Mouse (Mus musculus): Measurements from ENCODE around the gene Efna5. TPM values are rescaled to one million over a fixed set of nuclear protein-coding genes. Genes with fewer than 3 reads are reported as not detected.

Gene Efna5
- polyA plus RNA-seq, 1 experiment from 2014 or later, result 2.6 TPM

- Histone ChIP-seq H3K9ac (no peak overlapping the region), H3K4me1 (replicated peaks) (0 out of 2 replicates have a peak, but pooled peaks cover 5% of the 10 kb centered on the region), H3K27ac (no peak overlapping the region), H3K36me3 (no peaks in the 10 kb centered on the region), H3K27me3 (no peaks in the 10 kb centered on the region), H3K9me3 (replicated peaks) (no peaks in the 10 kb centered on the region), H3K4me2 (no peak overlapping the region), H3K4me3 (replicated peaks) (no peak overlapping the region)
- 36% methylated on average over 5 of the region's 5 CpGs for WGBS (ENCODE audit: insufficient replicate concordance)
- no peak for ATAC-seq (ENCODE audit: low read depth)
- no peak for DNase-seq
These were observed 139.4 kb downstream of the Efna5 start for GRCm38 (mm10) chr17:62741702-62742101.

- no peaks in the 10 kb centered on the region for H3K9me3 ChIP-seq (replicated peaks)
These were observed 140.1 kb downstream of the Efna5 start for GRCm38 (mm10) chr17:62741020-62741419.

GRCm38 (mm10) chr17:62739993-62740392, 141.1 kb downstream of the Efna5 start:
- WGBS (ENCODE audit: insufficient replicate concordance), result 61% methylated on average over 6 of the region's 6 CpGs
- Histone ChIP-seq H3K9ac (no peak overlapping the region), H3K4me1 (replicated peaks) (0 out of 2 replicates have a peak, but pooled peaks cover 5% of the 10 kb centered on the region), H3K27me3 (no peaks in the 10 kb centered on the region), H3K4me2 (no peak overlapping the region), H3K27ac (no peak overlapping the region), H3K36me3 (no peaks in the 10 kb centered on the region), H3K9me3 (replicated peaks) (no peaks in the 10 kb centered on the region), H3K4me3 (replicated peaks) (no peak overlapping the region)
- DNase-seq, result no peak
- no peak for ATAC-seq (ENCODE audit: low read depth)

More at GRCm38 (mm10) chr17:62741020-62741419, 140.1 kb downstream of the Efna5 start:
- DNase-seq, result no peak
- no peak for ATAC-seq (ENCODE audit: low read depth)
- 60% methylated on average over 6 of the region's 6 CpGs for WGBS (ENCODE audit: insufficient replicate concordance)
- H3K36me3 ChIP-seq, result no peaks in the 10 kb centered on the region
- H3K4me3 ChIP-seq (replicated peaks), result no peak overlapping the region
- H3K27me3 ChIP-seq, result no peaks in the 10 kb centered on the region
- H3K27ac ChIP-seq, result no peak overlapping the region
- H3K9ac ChIP-seq, result no peak overlapping the region
- no peak overlapping the region for H3K4me2 ChIP-seq
- H3K4me1 ChIP-seq (replicated peaks), result 0 out of 2 replicates have a peak, but pooled peaks cover 5% of the 10 kb centered on the region

- Histone ChIP-seq H3K27me3 (no peaks in the 10 kb centered on the region), H3K27ac (no peak overlapping the region), H3K9ac (no peak overlapping the region), H3K9me3 (replicated peaks) (no peaks in the 10 kb centered on the region), H3K4me3 (replicated peaks) (no peak overlapping the region), H3K4me2 (no peak overlapping the region), H3K36me3 (no peaks in the 10 kb centered on the region), H3K4me1 (replicated peaks) (no peaks in the 10 kb centered on the region)
- 77% methylated on average over 6 of the region's 6 CpGs for WGBS (ENCODE audit: insufficient replicate concordance)
- ATAC-seq (ENCODE audit: low read depth) (no peak), DNase-seq (no peak)
These were observed 143.7 kb downstream of the Efna5 start for GRCm38 (mm10) chr17:62737404-62737803.

GRCm38 (mm10) chr17:62735943-62736342, 145.2 kb downstream of the Efna5 start:
- Histone ChIP-seq H3K4me3 (replicated peaks) (no peak overlapping the region), H3K4me2 (no peak overlapping the region), H3K4me1 (replicated peaks) (no peaks in the 10 kb centered on the region), H3K9ac (no peak overlapping the region), H3K36me3 (no peaks in the 10 kb centered on the region), H3K27me3 (no peaks in the 10 kb centered on the region), H3K27ac (no peak overlapping the region), H3K9me3 (replicated peaks) (no peaks in the 10 kb centered on the region)
- DNase-seq (no peak), ATAC-seq (ENCODE audit: low read depth) (no peak)
- 48% methylated on average over 11 of the region's 11 CpGs for WGBS (ENCODE audit: insufficient replicate concordance)

- H3K36me3 ChIP-seq, result no peaks in the 10 kb centered on the region
- no peaks in the 10 kb centered on the region for H3K9me3 ChIP-seq (replicated peaks)
- no peaks in the 10 kb centered on the region for H3K4me1 ChIP-seq (replicated peaks)
- no peak overlapping the region for H3K4me3 ChIP-seq (replicated peaks)
- DNase-seq (no peak), ATAC-seq (ENCODE audit: low read depth) (no peak)
- H3K9ac ChIP-seq, result no peak overlapping the region
- no peaks in the 10 kb centered on the region for H3K27me3 ChIP-seq
- no peak overlapping the region for H3K4me2 ChIP-seq
- no peak overlapping the region for H3K27ac ChIP-seq
- WGBS (ENCODE audit: insufficient replicate concordance), result 40% methylated on average over 10 of the region's 10 CpGs
These were observed 146.2 kb downstream of the Efna5 start for GRCm38 (mm10) chr17:62734901-62735300.

- H3K4me1 ChIP-seq (replicated peaks), result no peaks in the 10 kb centered on the region
- H3K9ac ChIP-seq, result no peak overlapping the region
- ATAC-seq (ENCODE audit: low read depth) (no peak), DNase-seq (no peak)
- WGBS (ENCODE audit: insufficient replicate concordance), result 62% methylated on average over 4 of the region's 4 CpGs
- no peak overlapping the region for H3K4me2 ChIP-seq
- no peak overlapping the region for H3K27ac ChIP-seq
- no peaks in the 10 kb centered on the region for H3K9me3 ChIP-seq (replicated peaks)
- no peak overlapping the region for H3K4me3 ChIP-seq (replicated peaks)
- no peaks in the 10 kb centered on the region for H3K27me3 ChIP-seq
- no peaks in the 10 kb centered on the region for H3K36me3 ChIP-seq
These were observed 147.1 kb downstream of the Efna5 start for GRCm38 (mm10) chr17:62734067-62734466.

GRCm38 (mm10) chr17:62729754-62730470, 151.2 kb downstream of the Efna5 start:
- DNase-seq (no peak), ATAC-seq (ENCODE audit: low read depth) (no peak)
- 57% methylated on average over 10 of the region's 10 CpGs for WGBS (ENCODE audit: insufficient replicate concordance)
- no peak overlapping the region for H3K9ac ChIP-seq
- H3K4me2 ChIP-seq, result no peak overlapping the region
- H3K36me3 ChIP-seq, result no peaks in the 10 kb centered on the region
- no peak overlapping the region for H3K27ac ChIP-seq
- no peaks in the 10 kb centered on the region for H3K4me1 ChIP-seq (replicated peaks)
- no peaks in the 10 kb centered on the region for H3K27me3 ChIP-seq
- no peak overlapping the region for H3K4me3 ChIP-seq (replicated peaks)
- H3K9me3 ChIP-seq (replicated peaks), result no peaks in the 10 kb centered on the region

- Histone ChIP-seq H3K27me3 (no peaks in the 10 kb centered on the region), H3K9me3 (replicated peaks) (no peaks in the 10 kb centered on the region), H3K27ac (no peak overlapping the region), H3K9ac (no peak overlapping the region), H3K36me3 (no peaks in the 10 kb centered on the region), H3K4me2 (no peak overlapping the region), H3K4me3 (replicated peaks) (no peak overlapping the region), H3K4me1 (replicated peaks) (no peaks in the 10 kb centered on the region)
- ATAC-seq (ENCODE audit: low read depth) (no peak), DNase-seq (no peak)
- WGBS (ENCODE audit: insufficient replicate concordance), result 65% methylated on average over 10 of the region's 10 CpGs
These were observed 152.8 kb downstream of the Efna5 start for GRCm38 (mm10) chr17:62728142-62728917.

GRCm38 (mm10) chr17:62726102-62726501, 155.0 kb downstream of the Efna5 start:
- no peaks in the 10 kb centered on the region for H3K27me3 ChIP-seq
- no peak overlapping the region for H3K4me2 ChIP-seq
- H3K36me3 ChIP-seq, result no peaks in the 10 kb centered on the region
- H3K4me3 ChIP-seq (replicated peaks), result no peak overlapping the region
- no peak overlapping the region for H3K9ac ChIP-seq
- H3K4me1 ChIP-seq (replicated peaks), result no peaks in the 10 kb centered on the region
- DNase-seq (no peak), ATAC-seq (ENCODE audit: low read depth) (no peak)
- 70% methylated on average over 5 of the region's 5 CpGs for WGBS (ENCODE audit: insufficient replicate concordance)
- H3K9me3 ChIP-seq (replicated peaks), result no peaks in the 10 kb centered on the region
- H3K27ac ChIP-seq, result no peak overlapping the region

- Histone ChIP-seq H3K4me1 (replicated peaks) (no peaks in the 10 kb centered on the region), H3K36me3 (no peaks in the 10 kb centered on the region), H3K9ac (no peak overlapping the region), H3K9me3 (replicated peaks) (no peaks in the 10 kb centered on the region), H3K27me3 (no peaks in the 10 kb centered on the region), H3K27ac (no peak overlapping the region), H3K4me2 (no peak overlapping the region), H3K4me3 (replicated peaks) (no peak overlapping the region)
- WGBS (ENCODE audit: insufficient replicate concordance), result 52% methylated on average over 5 of the region's 5 CpGs
- DNase-seq (no peak), ATAC-seq (ENCODE audit: low read depth) (no peak)
These were observed 158.2 kb downstream of the Efna5 start for GRCm38 (mm10) chr17:62722962-62723361.

Data from liver, embryonic 13.5 days (tissue).